Mouse (Mus musculus) hindbrain, embryonic 10.5 days (tissue): ENCODE results near the gene Rabif. TPM values are rescaled to one million over a fixed set of nuclear protein-coding genes. Genes with fewer than 3 reads are reported as not detected.

Experiments
- DNase-seq: peaks from one replicate; pipeline ENCODE4 v3.0.0-alpha.2; 2017; ENCODE audit warnings: low spot score
- H3K27ac ChIP-seq: fragments of 300-500 bp; sonication (generic); 2 replicates; pipeline ENCODE4 v1.5.1; 2016; ENCODE audit warnings: mild to moderate bottlenecking, moderate library complexity
- H3K27me3 ChIP-seq: fragments of 300-500 bp; sonication (generic); 2 replicates; pipeline ENCODE4 v1.6.1; 2016; ENCODE audit warnings: mild to moderate bottlenecking; ENCODE audit not compliant: poor library complexity, insufficient read depth, severe bottlenecking
- H3K36me3 ChIP-seq: fragments of 300-500 bp; sonication (generic); 2 replicates; pipeline ENCODE4 v1.6.1; 2016; ENCODE audit warnings: mild to moderate bottlenecking, moderate library complexity
- H3K4me1 ChIP-seq: fragments of 300-500 bp; sonication (generic); replicated peaks from 2 replicates; pipeline ENCODE4 v1.6.1; 2016; ENCODE audit warnings: mild to moderate bottlenecking
- H3K4me3 ChIP-seq: fragments of 300-500 bp; sonication (generic); 2 replicates; pipeline ENCODE4 v1.5.1; 2016; ENCODE audit warnings: mild to moderate bottlenecking, moderate library complexity
- H3K9me3 ChIP-seq: fragments of 300-500 bp; sonication (generic); 2 replicates; pipeline ENCODE4 v1.6.1; 2016; ENCODE audit warnings: mild to moderate bottlenecking, moderate library complexity
- WGBS: fragments of 180-500 bp; shearing (Covaris S2); methylation state at CpG from one replicate; pipeline ENCODE4 v1.1.7; 2016; 5-methylcytosine and 5-hydroxymethylcytosine counted together
- polyA plus RNA-seq: library from polyadenylated mRNA; unstranded; fragments of >200 nt; fragmentation: Nextera tagmentation; extraction: Ambion mirVana; gene quantifications from 2 replicates; pipeline ENCODE4 v1.2.1, GENCODE M21; 2016

Gene Rabif
- polyA plus RNA-seq, 1 experiment from 2014 or later = 43.8 TPM

- WGBS = 79% methylated on average over 3 of the region's 3 CpGs
- peaks cover 4% of the 10 kb centered on the region; the same call in 1 of the 2 replicates for H3K4me1 ChIP-seq
- DNase-seq = no peak
- H3K36me3 ChIP-seq = no peaks in the 10 kb centered on the region
- H3K27me3 ChIP-seq = no peaks in the 10 kb centered on the region
- no peak overlapping the region for H3K4me3 ChIP-seq
- H3K9me3 ChIP-seq = no peaks in the 10 kb centered on the region
- no peak overlapping the region for H3K27ac ChIP-seq
Measured at GRCm38 (mm10) chr1:134535513-134535912, 41.1 kb downstream of the Rabif start.

- Histone ChIP-seq H3K4me3 (no peak overlapping the region), H3K9me3 (peaks cover 9% of the 10 kb centered on the region; the same call in 1 of the 2 replicates), H3K27ac (no peak overlapping the region), H3K4me1 (peaks cover 4% of the 10 kb centered on the region; the same call in 1 of the 2 replicates), H3K36me3 (no peaks in the 10 kb centered on the region), H3K27me3 (no peaks in the 10 kb centered on the region)
- WGBS = 91% methylated on average over 10 of the region's 10 CpGs
- no peak for DNase-seq
Measured at GRCm38 (mm10) chr1:134540610-134541009, 46.2 kb downstream of the Rabif start.

GRCm38 (mm10) chr1:134548231-134548630, 53.8 kb downstream of the Rabif start:
- no peak for DNase-seq
- H3K36me3 ChIP-seq = no peaks in the 10 kb centered on the region
- peaks cover 12% of the 10 kb centered on the region; the same call in 1 of the 2 replicates for H3K9me3 ChIP-seq
- 0 out of 2 replicates have a peak, but pooled peaks cover 5% of the 10 kb centered on the region for H3K4me1 ChIP-seq
- 70% methylated on average over 4 of the region's 4 CpGs for WGBS
- no peak overlapping the region for H3K4me3 ChIP-seq
- no peaks in the 10 kb centered on the region for H3K27me3 ChIP-seq
- H3K27ac ChIP-seq = no peak overlapping the region

GRCm38 (mm10) chr1:134549632-134550132, 55.2 kb downstream of the Rabif start, which contains the start of gene Mgat4e:
Gene Mgat4e, minus strand, starts transcription at chr1:134549682.
- no peaks in the 10 kb centered on the region for H3K36me3 ChIP-seq
- WGBS = 57% methylated on average over 7 of the region's 7 CpGs
- H3K27me3 ChIP-seq = peaks cover 2% of the 10 kb centered on the region; the same call in 1 of the 2 replicates
- peaks cover 12% of the 10 kb centered on the region; the same call in 1 of the 2 replicates for H3K9me3 ChIP-seq
- no peak within 1 kb of the TSS for H3K27ac ChIP-seq
- DNase-seq = no peak
- H3K4me3 ChIP-seq = no peak within 1 kb of the TSS
- 0 out of 2 replicates have a peak, but pooled peaks cover 5% of the 10 kb centered on the region for H3K4me1 ChIP-seq

GRCm38 (mm10) chr1:134551869-134552268, 57.4 kb downstream of the Rabif start:
- DNase-seq = no peak
- WGBS = 84% methylated on average over 3 of the region's 3 CpGs
- no peaks in the 10 kb centered on the region for H3K36me3 ChIP-seq

GRCm38 (mm10) chr1:134552396-134552795, 57.9 kb downstream of the Rabif start:
- H3K9me3 ChIP-seq = no peaks in the 10 kb centered on the region
- H3K4me3 ChIP-seq = no peak overlapping the region
- H3K4me1 ChIP-seq = peaks cover 26% of the 10 kb centered on the region
- DNase-seq = no peak
- WGBS = 76% methylated on average over 3 of the region's 3 CpGs
- peaks cover 11% of the 10 kb centered on the region for H3K27me3 ChIP-seq
- no peaks in the 10 kb centered on the region for H3K36me3 ChIP-seq
- no peak overlapping the region for H3K27ac ChIP-seq

More at GRCm38 (mm10) chr1:134551869-134552268, 57.4 kb downstream of the Rabif start:
- Histone ChIP-seq H3K4me3 (no peak overlapping the region), H3K4me1 (peaks cover 22% of the 10 kb centered on the region), H3K27me3 (peaks cover 11% of the 10 kb centered on the region), H3K9me3 (no peaks in the 10 kb centered on the region), H3K27ac (no peak overlapping the region)

GRCm38 (mm10) chr1:134555240-134555870, 60.9 kb downstream of the Rabif start:
- Histone ChIP-seq H3K27me3 (peaks cover 11% of the 10 kb centered on the region), H3K36me3 (no peaks in the 10 kb centered on the region), H3K4me3 (peak overlapping the region; percentile 62; the same call in 1 of the 2 replicates), H3K4me1 (peaks cover 33% of the 10 kb centered on the region), H3K9me3 (no peaks in the 10 kb centered on the region), H3K27ac (peak overlapping the region; percentile 93)
- 30% methylated on average over 13 of the region's 13 CpGs for WGBS
- no peak for DNase-seq

- DNase-seq = peak; percentile 30
- Histone ChIP-seq H3K4me1 (peaks cover 33% of the 10 kb centered on the region), H3K27me3 (peaks cover 11% of the 10 kb centered on the region), H3K4me3 (peak overlapping the region; percentile 62), H3K9me3 (no peaks in the 10 kb centered on the region), H3K27ac (peak overlapping the region; percentile 93), H3K36me3 (no peaks in the 10 kb centered on the region)
- under 1% methylated on average over 46 of the region's 46 CpGs for WGBS
Measured at GRCm38 (mm10) chr1:134555871-134556670, 61.6 kb downstream of the Rabif start.

- Histone ChIP-seq H3K36me3 (no peaks in the 10 kb centered on the region), H3K27me3 (peaks cover 11% of the 10 kb centered on the region), H3K9me3 (no peaks in the 10 kb centered on the region), H3K4me3 (peak overlapping the region; percentile 62), H3K4me1 (peaks cover 37% of the 10 kb centered on the region), H3K27ac (peak overlapping the region; percentile 93)
- WGBS = under 1% methylated on average over 35 of the region's 35 CpGs
- peak; percentile 97 for DNase-seq
Measured at GRCm38 (mm10) chr1:134556671-134557218, 62.3 kb downstream of the Rabif start.

Other genes starting within 250 kb of the Rabif start
- 0.14 and 0.33 TPM in 2 replicates for gene Myog, start 204.7 kb upstream of the Rabif start, polyA plus RNA-seq
- gene Ppfia4, start 161.7 kb upstream of the Rabif start, polyA plus RNA-seq = 3.2 and 4.1 TPM in 2 replicates
- gene Tmem183a, start 132.7 kb upstream of the Rabif start, polyA plus RNA-seq = 108 and 132 TPM in 2 replicates
- gene 4933406M09Rik, start 108.7 kb upstream of the Rabif start, polyA plus RNA-seq = not detected in 2 replicates
- gene Cyb5r1, start 89.1 kb upstream of the Rabif start, polyA plus RNA-seq = 27.3 and 31.2 TPM in 2 replicates
- gene Adipor1, start 79.3 kb upstream of the Rabif start, polyA plus RNA-seq = 77.1 and 77.8 TPM in 2 replicates
- 31.7 and 37.2 TPM in 2 replicates for gene Klhl12, start 39.1 kb upstream of the Rabif start, polyA plus RNA-seq
- not detected in 2 replicates for gene Mgat4e, start 55.0 kb downstream of the Rabif start, polyA plus RNA-seq
- 69.9 and 71.6 TPM in 2 replicates for gene Kdm5b, start 65.5 kb downstream of the Rabif start, polyA plus RNA-seq
- gene Syt2, start 152.0 kb downstream of the Rabif start, polyA plus RNA-seq = 4.8 and 4.9 TPM in 2 replicates